22 mouse cellular contexts compared by ENCODE assay signal in genomic region chr17:49989583-49989982, GRCm38 (mm10).
A peak's percentile ranks its signal among the peaks of the same experiment; 100 is the strongest.
DNase-seq lines count a peak whose midpoint lies in the region; ATAC-seq lines count a peak whose summit lies in the region.
"Had no signal": no experiment of that assay in that cellular context is flagged by ENCODE, and none has a peak within 500 bp of the region (broad histone marks: within the 10 kb centered on the region; RNA-seq: fewer than 3 reads in every experiment).

No protein-coding gene starts in this region.

- no peak overlapping the region for H3K9ac ChIP-seq in midbrain, embryonic 11.5 days (ENCODE audit: low read length)
- H3K9ac ChIP-seq in forebrain, embryonic 12.5 days, result no peak overlapping the region
- no peak overlapping the region for H3K9ac ChIP-seq in midbrain, embryonic 15.5 days
- H3K9ac ChIP-seq: heart, embryonic 12.5 days; limb, embryonic 13.5 days; liver, embryonic 12.5 days had no signal

- no peaks in the 10 kb centered on the region for H3K27me3 ChIP-seq in midbrain, embryonic 11.5 days (ENCODE audit: control insufficient read depth, insufficient read depth, low read length)
- H3K27me3 ChIP-seq in midbrain, embryonic 10.5 days (ENCODE audit: low read depth, poor library complexity, severe bottlenecking), result no peaks in the 10 kb centered on the region
- 0 out of 2 replicates have a peak, but pooled peaks cover 3% of the 10 kb centered on the region for H3K27me3 ChIP-seq in forebrain, embryonic 12.5 days
- H3K27me3 ChIP-seq in midbrain, embryonic 15.5 days (replicated peaks), result no peaks in the 10 kb centered on the region
- H3K27me3 ChIP-seq: heart, embryonic 12.5 days; limb, embryonic 13.5 days; liver, embryonic 12.5 days had no signal

- H3K9me3 ChIP-seq in midbrain, embryonic 11.5 days (ENCODE audit: control insufficient read depth, low read length), result no peaks in the 10 kb centered on the region
- no peaks in the 10 kb centered on the region for H3K9me3 ChIP-seq in midbrain, embryonic 10.5 days (replicated peaks)
- no peaks in the 10 kb centered on the region for H3K9me3 ChIP-seq in forebrain, embryonic 12.5 days
- no peaks in the 10 kb centered on the region for H3K9me3 ChIP-seq in midbrain, embryonic 15.5 days
- H3K9me3 ChIP-seq: embryonic facial prominence, embryonic 10.5 days; heart, embryonic 12.5 days; hindbrain, embryonic 10.5 days; limb, embryonic 13.5 days; liver, embryonic 12.5 days had no signal

- H3K4me2 ChIP-seq in midbrain, embryonic 11.5 days, result no peak overlapping the region
- H3K4me2 ChIP-seq in forebrain, embryonic 12.5 days, result no peak overlapping the region
- H3K4me2 ChIP-seq in midbrain, embryonic 15.5 days, result no peak overlapping the region
- H3K4me2 ChIP-seq: heart, embryonic 12.5 days; limb, embryonic 13.5 days; liver, embryonic 12.5 days had no signal

- no peak overlapping the region for H3K4me3 ChIP-seq in midbrain, embryonic 11.5 days (ENCODE audit: low read depth, low read length)
- no peak overlapping the region for H3K4me3 ChIP-seq in midbrain, embryonic 10.5 days
- no peak overlapping the region for H3K4me3 ChIP-seq in forebrain, embryonic 12.5 days (replicated peaks)
- no peak overlapping the region for H3K4me3 ChIP-seq in midbrain, embryonic 15.5 days
- H3K4me3 ChIP-seq: embryonic facial prominence, embryonic 10.5 days; heart, embryonic 12.5 days; hindbrain, embryonic 10.5 days; layer of hippocampus, adult 2 months; limb, embryonic 13.5 days; liver, embryonic 12.5 days had no signal

- no peak for ATAC-seq in midbrain, embryonic 11.5 days (ENCODE audit: low FRiP score)
- peak; percentile 67 for ATAC-seq in forebrain, embryonic 12.5 days (ENCODE audit: low FRiP score)
- ATAC-seq in midbrain, embryonic 15.5 days (replicated peaks), result 0 out of 2 replicates have a peak, but pooled peaks have one; percentile 19
- ATAC-seq: intestine, postnatal 0 days; liver, embryonic 12.5 days had no signal

- H3K4me1 ChIP-seq in midbrain, embryonic 11.5 days (ENCODE audit: control insufficient read depth, insufficient read depth, low read length), result no peaks in the 10 kb centered on the region
- H3K4me1 ChIP-seq in midbrain, embryonic 10.5 days, result peaks cover 11% of the 10 kb centered on the region
- H3K4me1 ChIP-seq in forebrain, embryonic 12.5 days, result peaks cover 6% of the 10 kb centered on the region; the same call in 1 of the 2 replicates
- H3K4me1 ChIP-seq in midbrain, embryonic 15.5 days, result no peaks in the 10 kb centered on the region

- DNase-seq in midbrain, embryonic 11.5 days (ENCODE audit: low spot score, missing footprints), result peak; percentile 76
- DNase-seq in midbrain, embryonic 10.5 days (ENCODE audit: low spot score), result no peak
- peak; percentile 23 for DNase-seq in R1 (ENCODE audit: low read depth, low spot score)
- no peak for DNase-seq in left cerebral cortex, adult 11 months (ENCODE audit: low spot score)
- DNase-seq in urinary bladder, adult 2 months (ENCODE audit: low spot score), result no peak
- DNase-seq: adrenal gland, postnatal 25 days; cerebellum, adult 9-10 months; heart, postnatal 10 days; kidney, postnatal 25 days; lung, adult 18-20 months; lung, postnatal 14 days; thymus, adult 18-20 months; thymus, postnatal 36 days had no signal

- H3K27ac ChIP-seq in midbrain, embryonic 11.5 days (ENCODE audit: low read depth, low read length), result no peak overlapping the region
- no peak overlapping the region for H3K27ac ChIP-seq in midbrain, embryonic 10.5 days (replicated peaks)
- no peak overlapping the region for H3K27ac ChIP-seq in forebrain, embryonic 12.5 days
- no peak overlapping the region for H3K27ac ChIP-seq in midbrain, embryonic 15.5 days
- H3K27ac ChIP-seq: embryonic facial prominence, embryonic 10.5 days; hindbrain, embryonic 10.5 days; layer of hippocampus, adult 2 months; limb, embryonic 13.5 days; liver, embryonic 12.5 days had no signal

- 69% methylated on average over 8 of the region's 8 CpGs for WGBS in midbrain, embryonic 11.5 days
- WGBS in midbrain, embryonic 10.5 days, result 68% methylated on average over 8 of the region's 8 CpGs
- WGBS in forebrain, embryonic 12.5 days, result 38% methylated on average over 8 of the region's 8 CpGs
- WGBS in midbrain, embryonic 15.5 days, result 42% methylated on average over 8 of the region's 8 CpGs

- no peaks in the 10 kb centered on the region for H3K36me3 ChIP-seq in midbrain, embryonic 11.5 days (ENCODE audit: control insufficient read depth, insufficient read depth, low read length)
- H3K36me3 ChIP-seq in midbrain, embryonic 10.5 days, result no peaks in the 10 kb centered on the region
- H3K36me3 ChIP-seq in forebrain, embryonic 12.5 days (replicated peaks), result no peaks in the 10 kb centered on the region
- no peaks in the 10 kb centered on the region for H3K36me3 ChIP-seq in midbrain, embryonic 15.5 days (replicated peaks)
- H3K36me3 ChIP-seq: embryonic facial prominence, embryonic 10.5 days; hindbrain, embryonic 10.5 days; limb, embryonic 13.5 days; liver, embryonic 12.5 days had no signal

Comparison
In these comparisons a context has a peak if more than half of its experiments do, and no peak if none do; other contexts are left out.
1. DNase-seq: peak in midbrain, embryonic 11.5 days (single experiment) and R1 (single experiment); none in midbrain, embryonic 10.5 days (single experiment), left cerebral cortex, adult 11 months (single experiment) and urinary bladder, adult 2 months (single experiment).